Mouse (Mus musculus): ENCODE results near the gene Timd2. TPM values are rescaled to one million over a fixed set of nuclear protein-coding genes. Genes with fewer than 3 reads are reported as not detected.

The Timd2 gene
- 0.02 TPM in 1 of 2 replicates, not detected in the other for polyA plus RNA-seq (2012; rRNA removed)

GRCm38 (mm10) chr11:46706664-46707356 lies at the start of gene Timd2:
Gene Timd2 (minus strand): TSS chr11:46707061.

GRCm38 (mm10) chr11:46735076-46735475 lies 28.2 kb upstream of the Timd2 start, which contains the start of gene Havcr1:
Gene Havcr1 (plus strand): TSS chr11:46735080.

GRCm38 (mm10) chr11:46629211-46629795 lies 77.6 kb downstream of the Timd2 start, which contains the start of gene Dppa1:
Gene Dppa1 (minus strand): TSS chr11:46629261.

Other genes with a start within 250 kb of the Timd2 start
- gene Gm12169, start 182.8 kb downstream of the Timd2 start, polyA plus RNA-seq (2012; rRNA removed) = not detected in 2 replicates
- gene BC053393, start 135.5 kb downstream of the Timd2 start, polyA plus RNA-seq (2012; rRNA removed) = not detected in 2 replicates
- gene Dppa1, start 77.8 kb downstream of the Timd2 start, polyA plus RNA-seq (2012; rRNA removed) = not detected in 2 replicates
- 0.10 TPM in 1 of 2 replicates, not detected in the other for gene Havcr1, start 28.0 kb upstream of the Timd2 start, polyA plus RNA-seq (2012; rRNA removed)
- 0.06 and 0.15 TPM in 2 replicates for gene Timd4, start 103.7 kb upstream of the Timd2 start, polyA plus RNA-seq (2012; rRNA removed)